Mouse (Mus musculus): ENCODE measurements around the gene Psme2. TPM values are rescaled to one million over a fixed set of nuclear protein-coding genes. Genes with fewer than 3 reads are reported as not detected.

The Psme2 gene
- polyA plus RNA-seq, 1 experiment from 2014 or later: 237 TPM

GRCm38 (mm10) chr14:55617822-55618221, 26.9 kb upstream of the Psme2 start, which contains the start of gene Rec8:
TSS of gene Rec8 (plus strand) at chr14:55618037.
- 0 out of 2 replicates have a peak within 1 kb of the TSS, but pooled peaks have one; percentile 22 for H3K9ac ChIP-seq (replicated peaks; ENCODE audit: low read length)
- no peaks in the 10 kb centered on the region for H3K9me3 ChIP-seq (replicated peaks; ENCODE audit: control insufficient read depth, low read length)
- WGBS: 25% methylated on average over 21 of the region's 21 CpGs
- ATAC-seq (replicated peaks; ENCODE audit: insufficient number of reproducible peaks, low FRiP score, low TSS enrichment, low read depth): peak; percentile 81
- H3K27me3 ChIP-seq (ENCODE audit: control insufficient read depth, insufficient read depth, low read length): no peaks in the 10 kb centered on the region
- H3K4me1 ChIP-seq (ENCODE audit: control insufficient read depth, insufficient read depth, low read length): no peaks in the 10 kb centered on the region
- no peak within 1 kb of the TSS for H3K27ac ChIP-seq (replicated peaks; ENCODE audit: low read depth, low read length)
- H3K4me3 ChIP-seq (ENCODE audit: low read depth, low read length): peak within 1 kb of the TSS; percentile 19
- H3K36me3 ChIP-seq (replicated peaks; ENCODE audit: control insufficient read depth, insufficient read depth, low read depth, low read length): no peaks in the 10 kb centered on the region
- DNase-seq (ENCODE audit: low spot score): peak; percentile 65
- peak within 1 kb of the TSS; percentile 23 for H3K4me2 ChIP-seq (ENCODE audit: low read depth, low read length)

- H3K9me3 ChIP-seq (replicated peaks; ENCODE audit: control insufficient read depth, low read length): no peaks in the 10 kb centered on the region
- no peak overlapping the region for H3K9ac ChIP-seq (replicated peaks; ENCODE audit: low read length)
- no peak for ATAC-seq (replicated peaks; ENCODE audit: insufficient number of reproducible peaks, low FRiP score, low TSS enrichment, low read depth)
- H3K4me1 ChIP-seq (ENCODE audit: control insufficient read depth, insufficient read depth, low read length): no peaks in the 10 kb centered on the region
- no peaks in the 10 kb centered on the region for H3K36me3 ChIP-seq (replicated peaks; ENCODE audit: control insufficient read depth, insufficient read depth, low read depth, low read length)
- no peak overlapping the region for H3K4me2 ChIP-seq (ENCODE audit: low read depth, low read length)
- no peak overlapping the region for H3K27ac ChIP-seq (replicated peaks; ENCODE audit: low read depth, low read length)
- 82% methylated on average over 2 of the region's 2 CpGs for WGBS
- H3K4me3 ChIP-seq (ENCODE audit: low read depth, low read length): no peak overlapping the region
- H3K27me3 ChIP-seq (ENCODE audit: control insufficient read depth, insufficient read depth, low read length): no peaks in the 10 kb centered on the region
- no peak for DNase-seq (ENCODE audit: low spot score)
These were observed 25.9 kb upstream of the Psme2 start for GRCm38 (mm10) chr14:55616844-55617243.

- Histone ChIP-seq H3K9me3 (replicated peaks; ENCODE audit: control insufficient read depth, low read length) (no peaks in the 10 kb centered on the region), H3K36me3 (replicated peaks; ENCODE audit: control insufficient read depth, insufficient read depth, low read depth, low read length) (no peaks in the 10 kb centered on the region), H3K4me3 (ENCODE audit: low read depth, low read length) (no peak overlapping the region), H3K9ac (replicated peaks; ENCODE audit: low read length) (no peak overlapping the region), H3K27me3 (ENCODE audit: control insufficient read depth, insufficient read depth, low read length) (no peaks in the 10 kb centered on the region), H3K4me1 (ENCODE audit: control insufficient read depth, insufficient read depth, low read length) (no peaks in the 10 kb centered on the region), H3K27ac (replicated peaks; ENCODE audit: low read depth, low read length) (no peak overlapping the region), H3K4me2 (ENCODE audit: low read depth, low read length) (no peak overlapping the region)
- ATAC-seq (replicated peaks; ENCODE audit: insufficient number of reproducible peaks, low FRiP score, low TSS enrichment, low read depth) (no peak), DNase-seq (ENCODE audit: low spot score) (no peak)
- 22% methylated on average over 2 of the region's 2 CpGs for WGBS
These were observed 25.0 kb upstream of the Psme2 start for GRCm38 (mm10) chr14:55615876-55616275.

- no peak for ATAC-seq (replicated peaks; ENCODE audit: insufficient number of reproducible peaks, low FRiP score, low TSS enrichment, low read depth)
- Histone ChIP-seq H3K4me1 (ENCODE audit: control insufficient read depth, insufficient read depth, low read length) (no peaks in the 10 kb centered on the region), H3K27ac (replicated peaks; ENCODE audit: low read depth, low read length) (no peak overlapping the region), H3K27me3 (ENCODE audit: control insufficient read depth, insufficient read depth, low read length) (no peaks in the 10 kb centered on the region), H3K4me2 (ENCODE audit: low read depth, low read length) (no peak overlapping the region), H3K4me3 (ENCODE audit: low read depth, low read length) (no peak overlapping the region), H3K9me3 (replicated peaks; ENCODE audit: control insufficient read depth, low read length) (no peaks in the 10 kb centered on the region), H3K9ac (replicated peaks; ENCODE audit: low read length) (no peak overlapping the region), H3K36me3 (replicated peaks; ENCODE audit: control insufficient read depth, insufficient read depth, low read depth, low read length) (no peaks in the 10 kb centered on the region)
- 79% methylated on average over 7 of the region's 7 CpGs for WGBS
- no peak for DNase-seq (ENCODE audit: low spot score)
These were observed 23.8 kb upstream of the Psme2 start for GRCm38 (mm10) chr14:55614565-55615178.

- H3K4me3 ChIP-seq (ENCODE audit: low read depth, low read length): no peak overlapping the region
- 79% methylated on average over 6 of the region's 6 CpGs for WGBS
- no peak overlapping the region for H3K27ac ChIP-seq (replicated peaks; ENCODE audit: low read depth, low read length)
- no peaks in the 10 kb centered on the region for H3K4me1 ChIP-seq (ENCODE audit: control insufficient read depth, insufficient read depth, low read length)
- no peaks in the 10 kb centered on the region; the same call in 1 of the 2 replicates for H3K36me3 ChIP-seq (replicated peaks; ENCODE audit: control insufficient read depth, insufficient read depth, low read depth, low read length)
- no peak overlapping the region for H3K4me2 ChIP-seq (ENCODE audit: low read depth, low read length)
- no peaks in the 10 kb centered on the region for H3K9me3 ChIP-seq (replicated peaks; ENCODE audit: control insufficient read depth, low read length)
- ATAC-seq (replicated peaks; ENCODE audit: insufficient number of reproducible peaks, low FRiP score, low TSS enrichment, low read depth) (no peak), DNase-seq (ENCODE audit: low spot score) (no peak)
- H3K9ac ChIP-seq (replicated peaks; ENCODE audit: low read length): no peak overlapping the region
- no peaks in the 10 kb centered on the region for H3K27me3 ChIP-seq (ENCODE audit: control insufficient read depth, insufficient read depth, low read length)
These were observed 22.4 kb upstream of the Psme2 start for GRCm38 (mm10) chr14:55613346-55613745.

GRCm38 (mm10) chr14:55608339-55608738, 17.4 kb upstream of the Psme2 start:
- Histone ChIP-seq H3K27ac (replicated peaks; ENCODE audit: low read depth, low read length) (no peak overlapping the region), H3K4me1 (ENCODE audit: control insufficient read depth, insufficient read depth, low read length) (no peaks in the 10 kb centered on the region; the same call in 1 of the 2 replicates), H3K27me3 (ENCODE audit: control insufficient read depth, insufficient read depth, low read length) (no peaks in the 10 kb centered on the region), H3K9ac (replicated peaks; ENCODE audit: low read length) (no peak overlapping the region), H3K4me2 (ENCODE audit: low read depth, low read length) (no peak overlapping the region), H3K36me3 (replicated peaks; ENCODE audit: control insufficient read depth, insufficient read depth, low read depth, low read length) (peaks cover 3% of the 10 kb centered on the region), H3K4me3 (ENCODE audit: low read depth, low read length) (no peak overlapping the region), H3K9me3 (replicated peaks; ENCODE audit: control insufficient read depth, low read length) (no peaks in the 10 kb centered on the region)
- ATAC-seq (replicated peaks; ENCODE audit: insufficient number of reproducible peaks, low FRiP score, low TSS enrichment, low read depth) (no peak), DNase-seq (ENCODE audit: low spot score) (no peak)
- WGBS: 90% methylated on average over 6 of the region's 6 CpGs

GRCm38 (mm10) chr14:55605743-55606459, 15.0 kb upstream of the Psme2 start:
- H3K36me3 ChIP-seq (replicated peaks; ENCODE audit: control insufficient read depth, insufficient read depth, low read depth, low read length): peaks cover 6% of the 10 kb centered on the region

GRCm38 (mm10) chr14:55604823-55605222, 13.9 kb upstream of the Psme2 start:
- Histone ChIP-seq H3K4me2 (ENCODE audit: low read depth, low read length) (no peak overlapping the region), H3K9me3 (replicated peaks; ENCODE audit: control insufficient read depth, low read length) (no peaks in the 10 kb centered on the region), H3K4me1 (ENCODE audit: control insufficient read depth, insufficient read depth, low read length) (no peaks in the 10 kb centered on the region; the same call in 1 of the 2 replicates), H3K36me3 (replicated peaks; ENCODE audit: control insufficient read depth, insufficient read depth, low read depth, low read length) (peaks cover 6% of the 10 kb centered on the region), H3K27me3 (ENCODE audit: control insufficient read depth, insufficient read depth, low read length) (no peaks in the 10 kb centered on the region), H3K27ac (replicated peaks; ENCODE audit: low read depth, low read length) (no peak overlapping the region), H3K9ac (replicated peaks; ENCODE audit: low read length) (no peak overlapping the region), H3K4me3 (ENCODE audit: low read depth, low read length) (no peak overlapping the region)
- 92% methylated on average over 11 of the region's 11 CpGs for WGBS
- ATAC-seq (replicated peaks; ENCODE audit: insufficient number of reproducible peaks, low FRiP score, low TSS enrichment, low read depth) (no peak), DNase-seq (ENCODE audit: low spot score) (no peak)

More at GRCm38 (mm10) chr14:55605743-55606459, 15.0 kb upstream of the Psme2 start:
- Histone ChIP-seq H3K9me3 (replicated peaks; ENCODE audit: control insufficient read depth, low read length) (no peaks in the 10 kb centered on the region), H3K4me1 (ENCODE audit: control insufficient read depth, insufficient read depth, low read length) (no peaks in the 10 kb centered on the region; the same call in 1 of the 2 replicates), H3K4me3 (ENCODE audit: low read depth, low read length) (no peak overlapping the region), H3K4me2 (ENCODE audit: low read depth, low read length) (no peak overlapping the region), H3K27me3 (ENCODE audit: control insufficient read depth, insufficient read depth, low read length) (no peaks in the 10 kb centered on the region), H3K9ac (replicated peaks; ENCODE audit: low read length) (no peak overlapping the region), H3K27ac (replicated peaks; ENCODE audit: low read depth, low read length) (no peak overlapping the region)
- 92% methylated on average over 16 of the region's 16 CpGs for WGBS
- DNase-seq (ENCODE audit: low spot score) (no peak), ATAC-seq (replicated peaks; ENCODE audit: insufficient number of reproducible peaks, low FRiP score, low TSS enrichment, low read depth) (no peak)

Measured in embryonic facial prominence, embryonic 11.5 days (tissue).